Mouse (Mus musculus): ENCODE measurements around the gene Grm4.

DNA sequence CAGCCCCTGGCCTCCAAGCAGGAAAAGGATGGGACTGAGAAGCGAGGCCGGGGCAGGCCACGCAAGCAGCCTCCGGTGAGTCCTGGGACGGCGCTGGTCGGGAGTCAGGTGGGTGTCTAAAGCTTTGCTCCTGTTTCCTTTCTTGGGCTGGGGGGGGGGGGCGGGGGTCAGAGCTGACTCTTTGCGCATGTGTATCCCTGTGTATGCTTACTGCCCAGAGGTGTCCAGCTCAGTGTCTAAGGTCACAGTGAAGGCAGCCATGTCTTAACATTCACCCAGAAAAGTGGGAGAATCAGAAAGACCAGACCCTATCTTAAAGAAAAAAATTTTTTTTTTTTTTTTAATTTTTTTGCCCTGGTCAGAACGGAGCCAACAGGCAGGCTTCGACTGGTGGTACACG, 38.4 kb upstream of the Grm4 start:
- TF ChIP-seq CTCF (IDR thresholded peaks at IDR 0.05; ENCODE audit: borderline replicate concordance, insufficient read depth, low read length): no peak
- no peak for TF ChIP-seq POLR2A (IDR thresholded peaks at IDR 0.05; ENCODE audit: low read depth, low read length)
